Mouse (Mus musculus) lung, postnatal 0 days (tissue): ENCODE results near the gene Aurkaip1.

Source experiments
- CTCF ChIP-seq: IDR thresholded peaks from 2 replicates; pipeline ENCODE4 v1.5.1; 2016; ENCODE audit warnings: antibody characterized with exemption, mild to moderate bottlenecking
- EP300 ChIP-seq: IDR thresholded peaks from 2 replicates; pipeline ENCODE4 v1.6.1; 2016; ENCODE audit warnings: antibody characterized with exemption, mild to moderate bottlenecking, control low read depth

- TF ChIP-seq EP300 (no peak), CTCF (no peak)
Measured at GRCm38 (mm10) chr4:155856071-155856470, 25.0 kb downstream of the Aurkaip1 start.
